Mouse (Mus musculus): ENCODE results near the gene BC004004. TPM values are rescaled to one million over a fixed set of nuclear protein-coding genes. Genes with fewer than 3 reads are reported as not detected.
"Not testable (repeated sequence)": the region's sequence is repeated elsewhere in the genome, so short reads cannot be mapped to it uniquely, and the experiment has no call there.

The BC004004 gene
- polyA plus RNA-seq, 1 experiment from 2014 or later: 62.2 TPM

GRCm38 (mm10) chr17:29263840-29264633, 4.6 kb upstream of the BC004004 start, which contains the start of gene Ppil1:
Gene Ppil1, minus strand, starts transcription at chr17:29264186.
- H3K27me3 ChIP-seq (ENCODE audit: control insufficient read depth, insufficient read depth, low read length): no peaks in the 10 kb centered on the region
- 7% methylated on average over 38 of the region's 38 CpGs for WGBS
- H3K4me1 ChIP-seq (ENCODE audit: control insufficient read depth, insufficient read depth, low read length): peaks cover 13% of the 10 kb centered on the region
- ATAC-seq (ENCODE audit: insufficient read depth, low FRiP score, low TSS enrichment) (peak; percentile 51), DNase-seq (ENCODE audit: low spot score) (peak; percentile 88)
- peak within 1 kb of the TSS; percentile 90 for H3K4me3 ChIP-seq (ENCODE audit: low read depth, low read length)
- H3K36me3 ChIP-seq (ENCODE audit: control insufficient read depth, insufficient read depth, low read length): 0 out of 2 replicates have a peak, but pooled peaks cover 3% of the 10 kb centered on the region
- H3K9me3 ChIP-seq (ENCODE audit: control insufficient read depth, low read length): no peaks in the 10 kb centered on the region
- peak within 1 kb of the TSS; percentile 94 for H3K27ac ChIP-seq (ENCODE audit: low read depth, low read length)
- H3K4me2 ChIP-seq (ENCODE audit: low read depth): peak within 1 kb of the TSS; percentile 69
- peak within 1 kb of the TSS; percentile 78 for H3K9ac ChIP-seq (ENCODE audit: low read length)

DNA sequence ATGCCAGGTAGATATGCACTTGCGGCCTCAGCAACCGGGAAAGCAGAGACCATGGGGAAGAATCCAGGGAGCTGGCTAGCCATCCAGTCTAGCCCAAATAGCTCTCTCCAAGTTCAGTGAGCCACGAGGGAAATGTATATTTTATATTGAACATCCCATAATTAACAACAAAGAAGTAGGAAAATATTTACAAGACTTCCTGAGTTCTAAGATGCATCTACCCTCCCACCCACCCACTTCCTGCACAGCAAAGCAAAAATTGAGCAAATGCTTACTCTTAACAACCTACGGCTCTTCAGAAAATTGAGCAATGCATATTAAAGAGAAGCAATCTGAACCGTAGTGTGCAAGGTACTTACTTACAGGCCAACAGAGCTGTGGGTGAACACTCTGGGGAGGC, 3.8 kb upstream of the BC004004 start:
- ATAC-seq (ENCODE audit: insufficient read depth, low FRiP score, low TSS enrichment) (no peak), DNase-seq (ENCODE audit: low spot score) (no peak)
- peak overlapping the region; percentile 94; the same call in 1 of the 2 replicates for H3K27ac ChIP-seq (ENCODE audit: low read depth, low read length)
- H3K27me3 ChIP-seq (ENCODE audit: control insufficient read depth, insufficient read depth, low read length): no peaks in the 10 kb centered on the region
- 90% methylated on average over 5 of the region's 5 CpGs for WGBS
- H3K4me3 ChIP-seq (ENCODE audit: low read depth, low read length): no peak overlapping the region; the same call in 1 of the 2 replicates
- peak overlapping the region; percentile 78 for H3K9ac ChIP-seq (ENCODE audit: low read length)
- H3K4me1 ChIP-seq (ENCODE audit: control insufficient read depth, insufficient read depth, low read length): peaks cover 14% of the 10 kb centered on the region
- H3K4me2 ChIP-seq (ENCODE audit: low read depth): peak overlapping the region; percentile 69
- H3K9me3 ChIP-seq (ENCODE audit: control insufficient read depth, low read length): no peaks in the 10 kb centered on the region
- H3K36me3 ChIP-seq (ENCODE audit: control insufficient read depth, insufficient read depth, low read length): 0 out of 2 replicates have a peak, but pooled peaks cover 3% of the 10 kb centered on the region

GRCm38 (mm10) chr17:29267040-29267439, 1.5 kb upstream of the BC004004 start:
- H3K9me3 ChIP-seq (ENCODE audit: control insufficient read depth, low read length); H3K4me3 ChIP-seq (ENCODE audit: low read depth, low read length); H3K27ac ChIP-seq (ENCODE audit: low read depth, low read length); H3K4me2 ChIP-seq (ENCODE audit: low read depth); H3K27me3 ChIP-seq (ENCODE audit: control insufficient read depth, insufficient read depth, low read length); H3K36me3 ChIP-seq (ENCODE audit: control insufficient read depth, insufficient read depth, low read length); DNase-seq (ENCODE audit: low spot score); H3K9ac ChIP-seq (ENCODE audit: low read length); ATAC-seq (ENCODE audit: insufficient read depth, low FRiP score, low TSS enrichment): not testable (repeated sequence)
- WGBS: 78% methylated on average over 2 of the region's 2 CpGs
- H3K4me1 ChIP-seq (ENCODE audit: control insufficient read depth, insufficient read depth, low read length): peaks cover 16% of the 10 kb centered on the region

DNA sequence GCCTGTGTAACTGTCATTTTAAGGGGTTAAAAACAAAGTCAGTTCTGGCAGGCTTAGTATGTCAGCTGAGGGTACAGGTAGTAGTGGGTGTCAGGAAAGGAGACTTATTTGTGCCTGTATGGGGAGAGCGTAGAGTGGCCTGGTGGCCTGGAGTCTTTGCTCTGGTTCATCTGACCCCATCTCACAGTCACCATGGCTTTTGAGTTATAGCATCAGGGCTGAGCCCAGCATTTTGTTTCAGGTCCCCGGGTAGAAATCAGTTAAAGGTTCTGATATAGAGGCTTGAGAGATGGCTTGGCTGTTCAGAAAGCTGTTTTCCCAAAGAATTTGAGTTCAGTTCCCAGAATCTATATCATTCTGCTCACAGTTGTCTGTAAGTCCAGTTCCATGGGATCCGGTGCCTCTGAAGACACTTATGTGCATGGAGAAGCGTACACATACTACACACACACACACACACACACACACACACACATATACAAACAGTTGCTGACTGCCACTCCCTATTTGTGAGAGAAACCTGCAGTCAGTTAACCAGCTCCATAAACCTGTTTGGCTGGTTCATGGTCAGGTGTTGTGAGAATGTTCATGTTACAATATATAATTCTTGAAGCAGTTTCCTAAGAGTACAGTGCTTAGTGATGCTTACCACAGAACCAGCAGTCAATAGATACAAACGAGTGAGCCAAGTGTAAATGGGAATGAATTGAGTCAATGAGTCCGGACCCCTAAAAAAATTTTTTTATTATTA, 482 bp upstream of the BC004004 start:
- H3K4me3 ChIP-seq (ENCODE audit: low read depth, low read length): no peak overlapping the region; the same call in 1 of the 2 replicates
- peak overlapping the region; percentile 44 for H3K9ac ChIP-seq (ENCODE audit: low read length)
- DNase-seq (ENCODE audit: low spot score) (no peak), ATAC-seq (ENCODE audit: insufficient read depth, low FRiP score, low TSS enrichment) (peak; percentile 35; the same call in 1 of the 2 replicates)
- H3K4me2 ChIP-seq (ENCODE audit: low read depth): peak overlapping the region; percentile 10
- peaks cover 11% of the 10 kb centered on the region for H3K4me1 ChIP-seq (ENCODE audit: control insufficient read depth, insufficient read depth, low read length)
- no peaks in the 10 kb centered on the region for H3K36me3 ChIP-seq (ENCODE audit: control insufficient read depth, insufficient read depth, low read length)
- no peaks in the 10 kb centered on the region for H3K9me3 ChIP-seq (ENCODE audit: control insufficient read depth, low read length)
- no peaks in the 10 kb centered on the region for H3K27me3 ChIP-seq (ENCODE audit: control insufficient read depth, insufficient read depth, low read length)
- H3K27ac ChIP-seq (ENCODE audit: low read depth, low read length): 0 out of 2 replicates have a peak overlapping the region, but pooled peaks have one; percentile 29
- WGBS: 63% methylated on average over 6 of the region's 6 CpGs

GRCm38 (mm10) chr17:29269349-29269706, 740 bp downstream of the BC004004 start:
- no peaks in the 10 kb centered on the region for H3K9me3 ChIP-seq (ENCODE audit: control insufficient read depth, low read length)
- H3K9ac ChIP-seq (ENCODE audit: low read length): peak overlapping the region; percentile 74
- ATAC-seq (ENCODE audit: insufficient read depth, low FRiP score, low TSS enrichment) (no peak), DNase-seq (ENCODE audit: low spot score) (no peak)
- no peak overlapping the region for H3K27ac ChIP-seq (ENCODE audit: low read depth, low read length)
- peak overlapping the region; percentile 39 for H3K4me2 ChIP-seq (ENCODE audit: low read depth)
- 27% methylated on average over 10 of the region's 10 CpGs for WGBS
- H3K36me3 ChIP-seq (ENCODE audit: control insufficient read depth, insufficient read depth, low read length): no peaks in the 10 kb centered on the region
- H3K27me3 ChIP-seq (ENCODE audit: control insufficient read depth, insufficient read depth, low read length): no peaks in the 10 kb centered on the region
- H3K4me1 ChIP-seq (ENCODE audit: control insufficient read depth, insufficient read depth, low read length): peaks cover 7% of the 10 kb centered on the region
- peak overlapping the region; percentile 61 for H3K4me3 ChIP-seq (ENCODE audit: low read depth, low read length)

GRCm38 (mm10) chr17:29270148-29270698, 1.6 kb downstream of the BC004004 start:
- Histone ChIP-seq H3K4me3 (ENCODE audit: low read depth, low read length) (no peak overlapping the region), H3K4me1 (ENCODE audit: control insufficient read depth, insufficient read depth, low read length) (peaks cover 3% of the 10 kb centered on the region), H3K4me2 (ENCODE audit: low read depth) (no peak overlapping the region), H3K9ac (ENCODE audit: low read length) (no peak overlapping the region), H3K27ac (ENCODE audit: low read depth, low read length) (no peak overlapping the region), H3K9me3 (ENCODE audit: control insufficient read depth, low read length) (no peaks in the 10 kb centered on the region), H3K36me3 (ENCODE audit: control insufficient read depth, insufficient read depth, low read length) (no peaks in the 10 kb centered on the region), H3K27me3 (ENCODE audit: control insufficient read depth, insufficient read depth, low read length) (no peaks in the 10 kb centered on the region)
- DNase-seq (ENCODE audit: low spot score): no peak
- WGBS: 90% methylated on average over 9 of the region's 9 CpGs
- ATAC-seq (ENCODE audit: insufficient read depth, low FRiP score, low TSS enrichment): no peak

DNA sequence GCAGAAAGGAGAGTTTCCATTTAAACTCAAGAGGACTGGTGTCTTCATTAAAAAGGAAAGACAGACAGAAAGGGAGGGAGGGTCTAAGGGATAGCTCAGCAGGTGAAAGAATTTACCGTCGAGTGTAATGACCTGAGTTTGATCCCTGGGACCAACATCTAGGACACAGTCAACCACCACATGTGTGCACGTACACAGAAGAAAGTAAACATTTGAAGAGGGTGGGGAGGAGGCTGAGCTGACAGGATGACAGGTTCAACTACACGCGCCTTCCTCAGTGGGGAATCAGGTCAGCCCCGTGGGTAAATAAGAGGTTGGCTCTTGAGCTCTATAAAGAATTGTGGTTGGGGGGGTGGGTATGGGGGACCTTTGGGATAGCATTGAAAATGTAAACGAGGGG, 4.6 kb downstream of the BC004004 start:
- no peak overlapping the region for H3K27ac ChIP-seq (ENCODE audit: low read depth, low read length)
- H3K4me2 ChIP-seq (ENCODE audit: low read depth): no peak overlapping the region
- H3K4me3 ChIP-seq (ENCODE audit: low read depth, low read length): no peak overlapping the region
- no peak for ATAC-seq (ENCODE audit: insufficient read depth, low FRiP score, low TSS enrichment)
- no peak for DNase-seq (ENCODE audit: low spot score)
- WGBS: 89% methylated on average over 7 of the region's 7 CpGs
- no peak overlapping the region for H3K9ac ChIP-seq (ENCODE audit: low read length)
- peaks cover 3% of the 10 kb centered on the region for H3K4me1 ChIP-seq (ENCODE audit: control insufficient read depth, insufficient read depth, low read length)
- H3K36me3 ChIP-seq (ENCODE audit: control insufficient read depth, insufficient read depth, low read length): no peaks in the 10 kb centered on the region
- no peaks in the 10 kb centered on the region for H3K27me3 ChIP-seq (ENCODE audit: control insufficient read depth, insufficient read depth, low read length)
- no peaks in the 10 kb centered on the region for H3K9me3 ChIP-seq (ENCODE audit: control insufficient read depth, low read length)

- no peaks in the 10 kb centered on the region for H3K36me3 ChIP-seq (ENCODE audit: control insufficient read depth, insufficient read depth, low read length)
- no peak overlapping the region for H3K4me3 ChIP-seq (ENCODE audit: low read depth, low read length)
- no peak overlapping the region for H3K9ac ChIP-seq (ENCODE audit: low read length)
- no peaks in the 10 kb centered on the region for H3K27me3 ChIP-seq (ENCODE audit: control insufficient read depth, insufficient read depth, low read length)
- WGBS: 83% methylated on average over 11 of the region's 11 CpGs
- no peak for DNase-seq (ENCODE audit: low spot score)
- no peak overlapping the region for H3K27ac ChIP-seq (ENCODE audit: low read depth, low read length)
- H3K9me3 ChIP-seq (ENCODE audit: control insufficient read depth, low read length): no peaks in the 10 kb centered on the region
- no peak overlapping the region for H3K4me2 ChIP-seq (ENCODE audit: low read depth)
- H3K4me1 ChIP-seq (ENCODE audit: control insufficient read depth, insufficient read depth, low read length): peaks cover 3% of the 10 kb centered on the region
- no peak for ATAC-seq (ENCODE audit: insufficient read depth, low FRiP score, low TSS enrichment)
Measured at GRCm38 (mm10) chr17:29273889-29274288, 5.3 kb downstream of the BC004004 start.
